ENCODE assay signal across 8 mouse cellular contexts in the genomic region with DNA sequence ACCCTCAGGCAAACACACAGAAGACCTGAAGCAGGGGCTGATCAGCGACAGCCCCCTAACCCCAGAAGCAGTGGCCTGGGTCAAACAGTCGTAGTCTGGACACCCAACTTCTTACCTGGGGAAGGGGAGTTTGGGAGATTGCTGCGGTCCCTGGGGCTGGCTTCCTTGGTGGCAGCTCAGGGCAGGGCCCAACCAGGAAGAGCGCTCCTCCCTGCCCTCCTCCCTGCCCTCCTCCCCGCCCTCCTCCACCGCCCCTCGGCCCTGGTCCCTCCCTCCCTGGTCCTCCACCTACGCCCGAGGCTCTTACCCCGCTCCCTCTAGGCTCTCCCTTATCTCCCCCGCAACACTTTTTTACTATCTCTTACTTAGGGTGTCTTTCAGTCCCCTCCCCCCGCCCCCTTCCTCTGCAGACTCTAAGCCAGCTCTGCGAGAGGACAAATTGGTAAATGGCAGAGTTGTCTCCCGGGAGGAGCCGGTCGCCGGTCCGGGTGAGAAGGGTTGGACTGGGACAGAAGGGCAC. TPM values are rescaled to one million over a fixed set of nuclear protein-coding genes. Genes with fewer than 3 reads are reported as not detected.
A peak's percentile ranks its signal among the peaks of the same experiment; 100 is the strongest.
DNase-seq lines count a peak whose midpoint lies in the region; ATAC-seq lines count a peak whose summit lies in the region.

No protein-coding gene starts in this region.

- ATAC-seq in kidney, embryonic 15.5 days (replicated peaks; ENCODE audit: low FRiP score), result peak; percentile 81

- H3K9me3 ChIP-seq in embryonic facial prominence, embryonic 10.5 days, result no peaks in the 10 kb centered on the region
- H3K9me3 ChIP-seq in heart, embryonic 10.5 days, result no peaks in the 10 kb centered on the region
- H3K9me3 ChIP-seq in kidney, embryonic 15.5 days (replicated peaks), result no peaks in the 10 kb centered on the region

- WGBS in embryonic facial prominence, embryonic 10.5 days, result 2% methylated on average over 18 of the region's 18 CpGs
- 1% methylated on average over 16 of the region's 18 CpGs for WGBS in heart, embryonic 10.5 days
- 2% methylated on average over 18 of the region's 18 CpGs for WGBS in kidney, embryonic 15.5 days

- peak overlapping the region; percentile 55 for H3K9ac ChIP-seq in kidney, embryonic 15.5 days

- H3K4me1 ChIP-seq in embryonic facial prominence, embryonic 10.5 days, result peaks cover 24% of the 10 kb centered on the region
- H3K4me1 ChIP-seq in heart, embryonic 10.5 days, result peaks cover 37% of the 10 kb centered on the region
- peaks cover 46% of the 10 kb centered on the region for H3K4me1 ChIP-seq in kidney, embryonic 15.5 days

- no peaks in the 10 kb centered on the region for H3K36me3 ChIP-seq in embryonic facial prominence, embryonic 10.5 days (replicated peaks)
- no peaks in the 10 kb centered on the region for H3K36me3 ChIP-seq in heart, embryonic 10.5 days
- no peaks in the 10 kb centered on the region for H3K36me3 ChIP-seq in kidney, embryonic 15.5 days

- peak; percentile 80 for DNase-seq in CD4-positive, CD25-positive, alpha-beta regulatory T cell, adult 2 months (ENCODE audit: low read depth, low spot score)
- peak; percentile 47 to 56 for DNase-seq in adrenal gland, adult 18-20 months (ENCODE audit: low spot score in 2 of 2)
- peak; percentile 63 for DNase-seq in embryonic facial prominence, embryonic 10.5 days (ENCODE audit: low spot score)
- peak; percentile 92 for DNase-seq in heart, embryonic 10.5 days (ENCODE audit: low spot score)
- DNase-seq in lung, postnatal 36 days, result peak; percentile 57
- DNase-seq in spleen, postnatal 14 days (ENCODE audit: low spot score in 2 of 2), result peak; percentile 47
- no peak for DNase-seq in right cerebral cortex, postnatal 14 days

- H3K4me3 ChIP-seq in embryonic facial prominence, embryonic 10.5 days, result peak overlapping the region; percentile 68
- peak overlapping the region; percentile 71 for H3K4me3 ChIP-seq in heart, embryonic 10.5 days
- H3K4me3 ChIP-seq in kidney, embryonic 15.5 days (replicated peaks), result peak overlapping the region; percentile 58

- peak overlapping the region; percentile 80 for H3K27ac ChIP-seq in embryonic facial prominence, embryonic 10.5 days (replicated peaks)
- H3K27ac ChIP-seq in heart, embryonic 10.5 days, result peak overlapping the region; percentile 82
- peak overlapping the region; percentile 80 for H3K27ac ChIP-seq in kidney, embryonic 15.5 days

- peaks cover 48% of the 10 kb centered on the region for H3K27me3 ChIP-seq in embryonic facial prominence, embryonic 10.5 days (replicated peaks; ENCODE audit: low read depth, poor library complexity, severe bottlenecking)
- peaks cover 40% of the 10 kb centered on the region for H3K27me3 ChIP-seq in heart, embryonic 10.5 days (ENCODE audit: insufficient read depth, poor library complexity, severe bottlenecking)
- no peaks in the 10 kb centered on the region for H3K27me3 ChIP-seq in kidney, embryonic 15.5 days

- H3K4me2 ChIP-seq in kidney, embryonic 15.5 days, result peak overlapping the region; percentile 93

RNA-seq across cellular contexts. Expression of a gene that starts 0.6 kb away (rescaled TPM):
- total RNA-seq in adrenal gland, adult 18-20 months (2021), result 10 to 100 TPM; 31.6 to 35.5 TPM
- polyA plus RNA-seq in embryonic facial prominence, embryonic 10.5 days (2016; fragmentation: Nextera tagmentation; extraction: Ambion mirVana), result 2.9 and 3.2 TPM in 2 replicates
- 7.3 and 7.4 TPM in 2 replicates for polyA plus RNA-seq in heart, embryonic 10.5 days (2016; fragmentation: Nextera tagmentation; extraction: Ambion mirVana)
- polyA plus RNA-seq in kidney, embryonic 15.5 days (2015; fragmentation: Nextera tagmentation; extraction: Ambion mirVana), result 8.4 and 11.1 TPM in 2 replicates

RNA-seq across cellular contexts. Expression of a gene that starts 29.1 kb away (rescaled TPM):
- total RNA-seq in adrenal gland, adult 18-20 months (2021), result not detected
- polyA plus RNA-seq in embryonic facial prominence, embryonic 10.5 days (2016; fragmentation: Nextera tagmentation; extraction: Ambion mirVana), result not detected in 2 replicates
- polyA plus RNA-seq in heart, embryonic 10.5 days (2016; fragmentation: Nextera tagmentation; extraction: Ambion mirVana), result not detected in 2 replicates
- polyA plus RNA-seq in kidney, embryonic 15.5 days (2015; fragmentation: Nextera tagmentation; extraction: Ambion mirVana), result not detected in 2 replicates

RNA-seq across cellular contexts. Expression of a gene that starts 31.3 kb away (rescaled TPM):
- 10 to 100 TPM; 49.7 to 71.3 TPM for total RNA-seq in adrenal gland, adult 18-20 months (2021)
- 34.5 and 38.1 TPM in 2 replicates for polyA plus RNA-seq in embryonic facial prominence, embryonic 10.5 days (2016; fragmentation: Nextera tagmentation; extraction: Ambion mirVana)
- polyA plus RNA-seq in heart, embryonic 10.5 days (2016; fragmentation: Nextera tagmentation; extraction: Ambion mirVana), result 25.4 and 31.0 TPM in 2 replicates
- 35.6 and 38.5 TPM in 2 replicates for polyA plus RNA-seq in kidney, embryonic 15.5 days (2015; fragmentation: Nextera tagmentation; extraction: Ambion mirVana)

RNA-seq across cellular contexts. Expression of a gene that starts 42.5 kb away (rescaled TPM):
- total RNA-seq in adrenal gland, adult 18-20 months (2021), result 10 to 100 TPM; 53.3 to 59.7 TPM
- polyA plus RNA-seq in embryonic facial prominence, embryonic 10.5 days (2016; fragmentation: Nextera tagmentation; extraction: Ambion mirVana), result 82.5 and 84.6 TPM in 2 replicates
- polyA plus RNA-seq in heart, embryonic 10.5 days (2016; fragmentation: Nextera tagmentation; extraction: Ambion mirVana), result 71.4 and 85.0 TPM in 2 replicates
- polyA plus RNA-seq in kidney, embryonic 15.5 days (2015; fragmentation: Nextera tagmentation; extraction: Ambion mirVana), result 77.9 and 81.6 TPM in 2 replicates

RNA-seq across cellular contexts. Expression of a gene that starts 42.6 kb away (rescaled TPM):
- 1,000 to 10,000 TPM; 1,067 to 1,157 TPM for total RNA-seq in adrenal gland, adult 18-20 months (2021)
- polyA plus RNA-seq in embryonic facial prominence, embryonic 10.5 days (2016; fragmentation: Nextera tagmentation; extraction: Ambion mirVana), result 831 and 861 TPM in 2 replicates
- 570 and 662 TPM in 2 replicates for polyA plus RNA-seq in heart, embryonic 10.5 days (2016; fragmentation: Nextera tagmentation; extraction: Ambion mirVana)
- polyA plus RNA-seq in kidney, embryonic 15.5 days (2015; fragmentation: Nextera tagmentation; extraction: Ambion mirVana), result 741 and 838 TPM in 2 replicates
